8 mouse cellular contexts compared by ENCODE assay signal in genomic region chr11:117936202-117936601, GRCm38 (mm10). TPM values are rescaled to one million over a fixed set of nuclear protein-coding genes. Genes with fewer than 3 reads are reported as not detected.
DNase-seq lines count a peak whose midpoint lies in the region; ATAC-seq and TF ChIP-seq lines count a peak whose summit lies in the region.

No protein-coding gene starts in this region.

- H3K4me3 ChIP-seq in heart, embryonic 10.5 days: no peak overlapping the region
- H3K4me3 ChIP-seq in limb, embryonic 10.5 days: no peak overlapping the region

- peaks cover 78% of the 10 kb centered on the region for H3K4me1 ChIP-seq in heart, embryonic 10.5 days
- peaks cover 81% of the 10 kb centered on the region for H3K4me1 ChIP-seq in limb, embryonic 10.5 days

- no peak for TF ChIP-seq CTCF in Patski (IDR thresholded peaks at IDR 0.05)

- H3K27me3 ChIP-seq in Patski: no peaks in the 10 kb centered on the region
- peaks cover 73% of the 10 kb centered on the region for H3K27me3 ChIP-seq in heart, embryonic 10.5 days (ENCODE audit: insufficient read depth, poor library complexity, severe bottlenecking)
- H3K27me3 ChIP-seq in limb, embryonic 10.5 days (ENCODE audit: low read depth, poor library complexity, severe bottlenecking): peaks cover 35% of the 10 kb centered on the region

- POLR2A ChIA-PET in Patski (lab: Charles Lee): interaction anchor here (0.8 to 2.8 kb wide), 3 partner anchors 27 to 32 kb away, joined by 3 to 21 read pairs (median 5); no protein-coding TSS in a partner anchor

- CTCF ChIA-PET in Patski (lab: Charles Lee): interaction anchor here (1.6 to 1.7 kb wide), 2 partner anchors 8 to 31 kb away, joined by 3 to 6 read pairs; no protein-coding TSS in a partner anchor

- H3K9me3 ChIP-seq in heart, embryonic 10.5 days: no peaks in the 10 kb centered on the region
- no peaks in the 10 kb centered on the region for H3K9me3 ChIP-seq in limb, embryonic 10.5 days (replicated peaks)

- WGBS in heart, embryonic 10.5 days: 36% methylated on average over 8 of the region's 8 CpGs
- WGBS in limb, embryonic 10.5 days: 53% methylated on average over 8 of the region's 8 CpGs

- H3K27ac ChIP-seq in heart, embryonic 10.5 days: peak overlapping the region; percentile 64
- 0 out of 2 replicates have a peak overlapping the region, but pooled peaks have one; percentile 46 for H3K27ac ChIP-seq in limb, embryonic 10.5 days

- H3K36me3 ChIP-seq in heart, embryonic 10.5 days: no peaks in the 10 kb centered on the region
- no peaks in the 10 kb centered on the region for H3K36me3 ChIP-seq in limb, embryonic 10.5 days

- no peak for ATAC-seq in Patski
- no peak for ATAC-seq in frontal cortex, adult (ENCODE audit: low TSS enrichment)

- in situ Hi-C loops in Patski (cut with MboI; ENCODE audit: low pct_unique_long_range_greater_than_20kb): no loop called here

- DNase-seq in 3T3-L1 (ENCODE audit: low read depth, low spot score) (peak; percentile 63), Patski (ENCODE audit: low read depth, low spot score) (peak; percentile 57), adipocyte (ENCODE audit: low spot score) (no peak)
- DNase-seq in heart, embryonic 10.5 days (ENCODE audit: low spot score): no peak
- no peak for DNase-seq in limb, embryonic 10.5 days (ENCODE audit: low spot score)
- peak; percentile 67 for DNase-seq in ovary, postnatal 14 days (ENCODE audit: low spot score)
- DNase-seq in spleen, adult 18-20 months: no peak

RNA-seq across cellular contexts. Expression of gene Socs3, which starts 33.6 kb away (rescaled TPM):
- polyA plus RNA-seq in Patski (2021): 171 TPM
- polyA plus RNA-seq in heart, embryonic 10.5 days (2016; fragmentation: Nextera tagmentation; extraction: Ambion mirVana): 6.9 and 10.6 TPM in 2 replicates
- 11.2 and 13.2 TPM in 2 replicates for polyA plus RNA-seq in limb, embryonic 10.5 days (2016; fragmentation: Nextera tagmentation; extraction: Ambion mirVana)

RNA-seq across cellular contexts. Expression of gene Pgs1, which starts 49.9 kb away (rescaled TPM):
- 120 TPM for polyA plus RNA-seq in Patski (2021)
- 34.0 and 38.5 TPM in 2 replicates for polyA plus RNA-seq in heart, embryonic 10.5 days (2016; fragmentation: Nextera tagmentation; extraction: Ambion mirVana)
- polyA plus RNA-seq in limb, embryonic 10.5 days (2016; fragmentation: Nextera tagmentation; extraction: Ambion mirVana): 47.1 and 47.4 TPM in 2 replicates

Comparison
In these comparisons a context has a peak if more than half of its experiments do, and no peak if none do; other contexts are left out.
1. DNase-seq: peak in 3T3-L1 (single experiment), Patski (single experiment) and ovary, postnatal 14 days (single experiment); none in heart, embryonic 10.5 days (single experiment), limb, embryonic 10.5 days (single experiment), adipocyte (single experiment) and spleen, adult 18-20 months (0 of 2).
2. RNA of gene Socs3, which starts 33.6 kb away (polyA plus RNA-seq): 171 TPM in Patski (single experiment); 11.2 to 13.2 TPM in limb, embryonic 10.5 days and 6.9 to 10.6 TPM in heart, embryonic 10.5 days; every median in the first group is over 10 times any median in the second.